Mouse (Mus musculus) CH12.LX (cell line): ENCODE measurements around the gene Smim6. TPM values are rescaled to one million over a fixed set of nuclear protein-coding genes. Genes with fewer than 3 reads are reported as not detected.

Source experiments
- DNase-seq: peaks from one replicate; pipeline ENCODE4 v3.0.0-alpha.2; 2013; ENCODE audit errors: extremely low read depth
- H3K27ac ChIP-seq: 2 replicates; pipeline ENCODE4 v1.5.1; 2012; ENCODE audit warnings: low read depth, mild to moderate bottlenecking, control low read depth, moderate library complexity; ENCODE audit not compliant: insufficient read depth
- H3K27me3 ChIP-seq: replicated peaks from 2 replicates; pipeline ENCODE3; 2012; ENCODE audit warnings: inconsistent platforms
- H3K36me3 ChIP-seq, 2 experiments: replicated peaks in 1 of 2; 2 replicates each; pipeline versions ENCODE3 to v1.6.1; 2012; ENCODE audit warnings: inconsistent platforms in 1 of 2, low read length in 1 of 2, mild to moderate bottlenecking in 1 of 2, mixed read lengths in 1 of 2, moderate library complexity in 1 of 2; ENCODE audit not compliant: control insufficient read depth in 1 of 2, insufficient read depth in 1 of 2
- H3K4me1 ChIP-seq, 2 experiments: 2 replicates each; pipeline ENCODE4 v1.6.1; 2012; ENCODE audit warnings: inconsistent platforms in 1 of 2, moderate library complexity in 1 of 2; ENCODE audit not compliant: insufficient read depth in 2 of 2, control insufficient read depth in 1 of 2
- H3K4me2 ChIP-seq: 2 replicates; pipeline ENCODE4 v1.6.1; 2012; ENCODE audit warnings: low read depth, mild to moderate bottlenecking, control low read depth; ENCODE audit not compliant: poor library complexity, insufficient read depth, severe bottlenecking
- H3K4me3 ChIP-seq, 3 experiments: fragments of 150-350 bp in 1 of 3; sonication (generic) in 1 of 3; replicated peaks in 1 of 3; 2 replicates each; pipeline versions ENCODE3 to v1.5.1; 2011 to 2012; ENCODE audit warnings: low read depth in 2 of 3, low read length in 2 of 3, mild to moderate bottlenecking in 2 of 3, moderate library complexity in 2 of 3, control low read depth in 1 of 3, improper control_type of control experiment in 1 of 3, inconsistent platforms in 1 of 3, mixed read lengths in 1 of 3; ENCODE audit not compliant: poor library complexity in 1 of 3
- H3K79me2 ChIP-seq: replicated peaks from 2 replicates; pipeline ENCODE4 v1.6.1; 2012; ENCODE audit warnings: mild to moderate bottlenecking, moderate library complexity; ENCODE audit not compliant: control insufficient read depth, poor library complexity, insufficient read depth, severe bottlenecking; ENCODE audit errors: extremely low read depth
- H3K9ac ChIP-seq: 2 replicates; pipeline ENCODE4 v1.6.1; 2012; ENCODE audit warnings: low read depth, mild to moderate bottlenecking, control low read depth, moderate library complexity; ENCODE audit not compliant: insufficient read depth
- H3K9me3 ChIP-seq: replicated peaks from 2 replicates; pipeline ENCODE3; 2012; ENCODE audit warnings: low read length, inconsistent platforms, mixed read lengths
- BHLHE40 ChIP-seq: IDR thresholded peaks from 2 replicates; pipeline ENCODE4 v1.6.1; 2011; ENCODE audit warnings: mild to moderate bottlenecking, low read depth, low read length, improper control_type of control experiment
- CHD2 ChIP-seq: IDR thresholded peaks from 2 replicates; pipeline ENCODE4 v1.6.1; 2011; ENCODE audit warnings: low read length, improper control_type of control experiment
- CTCF ChIP-seq, 2 experiments: IDR thresholded peaks in 1 of 2; conservative IDR thresholded peaks in 1 of 2; 2 replicates each; pipeline ENCODE4 v1.5.1; 2011 to 2012; ENCODE audit warnings: low read depth in 2 of 2, low read length in 2 of 2, improper control_type of control experiment in 1 of 2, inconsistent platforms in 1 of 2, mild to moderate bottlenecking in 1 of 2, moderate library complexity in 1 of 2
- E2F4 ChIP-seq: IDR thresholded peaks from 2 replicates; pipeline ENCODE4 v1.6.1; 2011; ENCODE audit warnings: low read depth, low read length, improper control_type of control experiment; ENCODE audit not compliant: insufficient replicate concordance
- ELF1 ChIP-seq: IDR thresholded peaks from 2 replicates; pipeline ENCODE4 v1.6.1; 2014; ENCODE audit warnings: low read depth, mild to moderate bottlenecking, inconsistent platforms, low read length, improper control_type of control experiment
- EP300 ChIP-seq: IDR thresholded peaks from 2 replicates; pipeline ENCODE4 v1.6.1; 2011; ENCODE audit warnings: low read length, improper control_type of control experiment
- ETS1 ChIP-seq: conservative IDR thresholded peaks from 2 replicates; pipeline ENCODE4 v1.6.1; 2012; ENCODE audit warnings: low read depth, mild to moderate bottlenecking, inconsistent platforms, low read length, improper control_type of control experiment, moderate library complexity
- GABPA ChIP-seq: IDR thresholded peaks from 2 replicates; pipeline ENCODE4 v1.6.1; 2012; ENCODE audit warnings: low read depth, low read length, improper control_type of control experiment, inconsistent platforms; ENCODE audit not compliant: insufficient replicate concordance
- HCFC1 ChIP-seq: IDR thresholded peaks from 2 replicates; pipeline ENCODE4 v1.6.1; 2012; ENCODE audit warnings: low read depth, mild to moderate bottlenecking, inconsistent platforms, low read length, improper control_type of control experiment
- IRF4 ChIP-seq: IDR thresholded peaks from 2 replicates; pipeline ENCODE4 v1.6.1; 2014; ENCODE audit warnings: low read depth, mild to moderate bottlenecking, inconsistent platforms, low read length, improper control_type of control experiment
- JUN ChIP-seq: IDR thresholded peaks from 2 replicates; pipeline ENCODE4 v1.6.1; 2011; ENCODE audit warnings: low read depth, mild to moderate bottlenecking, low read length, improper control_type of control experiment, moderate library complexity; ENCODE audit not compliant: insufficient read depth
- KAT2A ChIP-seq: IDR thresholded peaks from 2 replicates; pipeline ENCODE4 v1.6.1; 2012; ENCODE audit warnings: low read length, improper control_type of control experiment, inconsistent platforms; ENCODE audit not compliant: insufficient replicate concordance
- MAFK ChIP-seq: IDR thresholded peaks from 2 replicates; pipeline ENCODE4 v1.6.1; 2011; ENCODE audit warnings: low read length, improper control_type of control experiment; ENCODE audit not compliant: insufficient replicate concordance
- MAX ChIP-seq: IDR thresholded peaks from 2 replicates; pipeline ENCODE4 v1.6.1; 2011; ENCODE audit warnings: low read length, improper control_type of control experiment
- MAZ ChIP-seq: IDR thresholded peaks from 2 replicates; pipeline ENCODE4 v1.6.1; 2012; ENCODE audit warnings: low read depth, mild to moderate bottlenecking, inconsistent platforms, low read length, improper control_type of control experiment, moderate library complexity
- MEF2A ChIP-seq: IDR thresholded peaks from 2 replicates; pipeline ENCODE4 v1.6.1; 2014; ENCODE audit warnings: low read depth, mild to moderate bottlenecking, inconsistent platforms, low read length, improper control_type of control experiment, borderline replicate concordance
- MXI1 ChIP-seq: IDR thresholded peaks from 2 replicates; pipeline ENCODE4 v1.6.1; 2011; ENCODE audit warnings: mild to moderate bottlenecking, low read depth, low read length, improper control_type of control experiment
- MYC ChIP-seq: IDR thresholded peaks from 2 replicates; pipeline ENCODE4 v1.6.1; 2011; ENCODE audit warnings: low read depth, mild to moderate bottlenecking, improper control_type of control experiment, low read length
- NELFE ChIP-seq: IDR thresholded peaks from 2 replicates; pipeline ENCODE4 v1.6.1; 2011; ENCODE audit warnings: low read depth, low read length, improper control_type of control experiment
- NRF1 ChIP-seq: IDR thresholded peaks from 2 replicates; pipeline ENCODE4 v1.6.1; 2014; ENCODE audit warnings: low read depth, mild to moderate bottlenecking, inconsistent platforms, low read length, improper control_type of control experiment, moderate library complexity
- PAX5 ChIP-seq: IDR thresholded peaks from 2 replicates; pipeline ENCODE4 v1.6.1; 2012; ENCODE audit warnings: low read length, inconsistent platforms, mixed read lengths
- POLR2A ChIP-seq: IDR thresholded peaks from 2 replicates; pipeline ENCODE4 v1.6.1; 2011; ENCODE audit warnings: low read depth, mild to moderate bottlenecking, improper control_type of control experiment, low read length
- RAD21 ChIP-seq: IDR thresholded peaks from 2 replicates; pipeline ENCODE4 v1.6.1; 2011; ENCODE audit warnings: low read depth, mild to moderate bottlenecking, low read length, improper control_type of control experiment, moderate library complexity
- RCOR1 ChIP-seq: conservative IDR thresholded peaks from 2 replicates; pipeline ENCODE4 v1.6.1; 2012; ENCODE audit warnings: low read depth, mild to moderate bottlenecking, inconsistent platforms, low read length, improper control_type of control experiment
- SIN3A ChIP-seq: IDR thresholded peaks from 2 replicates; pipeline ENCODE4 v1.6.1; 2012; ENCODE audit warnings: low read length, improper control_type of control experiment, inconsistent platforms
- SMC3 ChIP-seq: IDR thresholded peaks from 2 replicates; pipeline ENCODE4 v1.6.1; 2011; ENCODE audit warnings: low read depth, low read length, improper control_type of control experiment
- TBP ChIP-seq: conservative IDR thresholded peaks from 2 replicates; pipeline ENCODE4 v1.6.1; 2011; ENCODE audit warnings: low read depth, low read length, improper control_type of control experiment
- UBTF ChIP-seq: IDR thresholded peaks from 2 replicates; pipeline ENCODE4 v1.6.1; 2012; ENCODE audit warnings: low read depth, mild to moderate bottlenecking, inconsistent platforms, low read length, improper control_type of control experiment, moderate library complexity
- USF1 ChIP-seq: IDR thresholded peaks from 2 replicates; pipeline ENCODE4 v1.6.1; 2014; ENCODE audit warnings: low read depth, mild to moderate bottlenecking, inconsistent platforms, low read length, improper control_type of control experiment
- USF2 ChIP-seq: conservative IDR thresholded peaks from 2 replicates; pipeline ENCODE4 v1.6.1; 2011; ENCODE audit warnings: low read depth, low read length, improper control_type of control experiment
- ZC3H11A ChIP-seq: IDR thresholded peaks from 2 replicates; pipeline ENCODE4 v1.6.1; 2012; ENCODE audit warnings: low read depth, mild to moderate bottlenecking, inconsistent platforms, low read length, improper control_type of control experiment
- ZKSCAN1 ChIP-seq: IDR thresholded peaks from 2 replicates; pipeline ENCODE4 v1.6.1; 2012; ENCODE audit warnings: low read depth, inconsistent platforms, low read length, improper control_type of control experiment, borderline replicate concordance
- ZMIZ1 ChIP-seq: IDR thresholded peaks from 2 replicates; pipeline ENCODE4 v1.6.1; 2012; ENCODE audit warnings: low read depth, mild to moderate bottlenecking, inconsistent platforms, low read length, improper control_type of control experiment
- ZNF384 ChIP-seq: IDR thresholded peaks from 2 replicates; pipeline ENCODE4 v1.6.1; 2012; ENCODE audit warnings: low read depth, low read length, improper control_type of control experiment, inconsistent platforms
- dilution Hi-C: fragments of 300-500 bp; cut with MboI; formaldehyde crosslinking; loops from 2 replicates; pipeline ENCODE4 v1.14.3; 2020; ENCODE audit warnings: low sequenced_read_pairs; ENCODE audit not compliant: extremely low pct_unique_long_range_greater_than_20kb, extremely low pct_ligation_motif_present
- in situ Hi-C: fragments of 300-500 bp; cut with MboI; formaldehyde crosslinking; loops from 3 replicates; pipeline ENCODE4 v1.14.3; 2019; ENCODE audit warnings: low sequenced_read_pairs, low pct_ligation_motif_present, low pct_unique_long_range_greater_than_20kb, mixed read lengths
- polyA plus RNA-seq: library from polyadenylated mRNA; unstranded; fragments of >175 nt; gene quantifications from 2 replicates; pipeline ENCODE4 v1.2.1, GENCODE M21; 2012; ENCODE audit warnings: low read depth; ENCODE audit not compliant: insufficient read length
- total RNA-seq, 2 experiments: library from RNA; depleted of rRNA; stranded (reverse); fragments of 300-350 nt in 1 of 2; fragments of >200 nt in 1 of 2; gene quantifications; 2 replicates each; pipeline ENCODE4 v1.2.3; 2012 to 2014

The Smim6 gene
- total and polyA plus RNA-seq, 3 experiments = 0.21 to 0.56 TPM; not detected in 1

- no peak for DNase-seq
- peak overlapping the region; percentile 28; the same call in 1 of the 2 replicates for H3K27ac ChIP-seq
- H3K79me2 ChIP-seq = no peaks in the 10 kb centered on the region
- in situ Hi-C loops (no loop called here), dilution Hi-C loops (no loop called here)
- peak overlapping the region in 1 of 3 experiments; percentile 12 for H3K4me3 ChIP-seq
- no peaks in the 10 kb centered on the region for H3K27me3 ChIP-seq
- H3K36me3 ChIP-seq = peaks cover 6 to 65% of the 10 kb centered on the region in 2 experiments
- no peak overlapping the region for H3K4me2 ChIP-seq
- peaks cover 31 to 85% of the 10 kb centered on the region in 2 experiments for H3K4me1 ChIP-seq
- no peaks in the 10 kb centered on the region for H3K9me3 ChIP-seq
- TF ChIP-seq NRF1 (no peak), ELF1 (no peak), E2F4 (no peak), PAX5 (no peak), IRF4 (no peak), ZC3H11A (no peak), USF2 (peak; percentile 34), ZNF384 (no peak), MYC (no peak), ZMIZ1 (no peak), MAX (no peak), SIN3A (0 out of 2 replicates have a peak, but pooled peaks have one; percentile 12), KAT2A (no peak), HCFC1 (no peak), MAZ (no peak), RAD21 (no peak), GABPA (no peak), EP300 (no peak), TBP (no peak), MAFK (no peak), NELFE (no peak), USF1 (peak; percentile 28; the same call in 1 of the 2 replicates), UBTF (no peak), MXI1 (peak; percentile 27; the same call in 1 of the 2 replicates), POLR2A (no peak), JUN (no peak), MEF2A (no peak), ZKSCAN1 (no peak), SMC3 (no peak), ETS1 (no peak), BHLHE40 (peak; percentile 71), CTCF (conservative IDR thresholded peaks at IDR 0.05 in 1 of 2, IDR thresholded peaks at IDR 0.05 in 1 of 2; ENCODE audit: low read depth in 2 of 2, low read length in 2 of 2) (no peak), RCOR1 (no peak), CHD2 (no peak)
- TF ChIP-seq, all 38 proteins: peak for 5
- H3K9ac ChIP-seq = no peak overlapping the region
Measured at GRCm38 (mm10) chr11:115903384-115904230, 8.2 kb upstream of the Smim6 start.
